Mouse (Mus musculus) cerebral cortex, adult 2 months (tissue): ENCODE data around the gene Slc7a5.

Source experiments
- WGBS: fragments of 180-500 bp; shearing (Covaris S2); methylation state at CpG from one replicate; pipeline ENCODE4 v1.1.7; 2018; 5-methylcytosine and 5-hydroxymethylcytosine counted together

Gene Slc7a5

DNA sequence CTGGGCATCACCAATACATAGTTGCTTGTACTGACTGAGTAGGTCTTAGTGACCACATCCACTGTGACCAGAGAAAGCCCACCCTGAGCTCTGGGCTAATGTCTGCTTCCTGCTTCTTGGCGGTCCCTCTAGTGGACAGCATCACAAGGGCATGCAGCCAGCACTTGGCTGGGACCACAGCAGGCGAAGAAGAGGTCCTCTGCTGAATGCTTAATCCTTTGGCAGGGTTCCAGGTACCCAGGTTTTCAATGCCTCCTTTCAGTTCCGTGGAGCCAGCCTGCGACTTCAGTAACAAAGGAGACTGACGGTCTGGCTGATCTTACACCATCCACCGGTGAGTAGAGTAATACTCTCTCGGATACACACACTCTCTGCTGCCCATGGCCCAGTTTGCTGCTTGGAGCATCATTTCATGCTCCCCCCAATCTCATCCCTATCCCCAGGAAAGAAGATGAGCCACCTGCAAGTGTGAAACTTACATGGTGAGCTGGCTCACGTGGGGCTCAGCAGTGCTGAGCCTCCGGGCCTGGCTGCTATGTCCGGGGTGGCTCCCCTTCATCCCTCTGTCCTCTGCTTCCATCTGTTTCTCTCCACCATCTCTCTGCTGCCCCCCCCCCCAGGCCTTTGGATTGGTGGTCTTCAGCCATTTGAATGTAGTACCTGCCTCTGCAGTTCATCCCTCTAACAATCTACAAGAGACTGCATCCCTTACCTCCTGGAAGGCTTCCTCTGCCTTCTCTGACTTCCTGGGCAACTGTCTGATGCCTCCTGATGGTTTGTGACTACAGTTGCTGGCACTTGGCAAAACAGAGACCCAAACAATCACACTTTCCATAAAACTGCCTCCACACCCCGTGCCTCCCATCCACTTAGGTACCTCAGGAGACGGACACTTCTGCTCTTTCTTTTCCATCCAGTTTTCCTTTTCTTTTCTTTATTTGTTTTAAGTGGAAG lies 28.1 kb upstream of the Slc7a5 start:
- 45% methylated on average over 12 of the region's 12 CpGs for WGBS

DNA sequence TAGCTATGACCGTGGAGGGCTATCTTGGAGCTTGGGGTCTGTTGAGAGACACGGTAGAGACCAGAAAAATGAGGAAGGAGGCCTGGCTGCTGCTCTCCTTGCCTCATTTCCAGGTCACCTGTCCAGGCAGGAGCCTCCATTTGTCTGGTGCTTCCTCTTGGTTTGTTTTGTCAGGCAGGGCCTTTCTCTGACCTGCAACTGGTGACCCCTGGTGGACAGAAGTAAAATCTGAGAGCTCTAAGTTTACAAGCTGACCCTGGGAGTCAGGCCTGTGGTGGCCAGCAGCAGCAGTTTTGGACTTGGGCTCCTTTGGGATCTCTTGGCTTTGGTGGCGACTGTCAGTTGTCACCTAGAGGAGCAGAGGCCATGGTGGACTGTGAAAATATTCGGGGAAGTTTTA lies 27.0 kb upstream of the Slc7a5 start:
- 52% methylated on average over 4 of the region's 4 CpGs for WGBS

GRCm38 (mm10) chr8:121932668-121933520 lies 25.4 kb upstream of the Slc7a5 start:
- 83% methylated on average over 14 of the region's 14 CpGs for WGBS

- WGBS: 70% methylated on average over 12 of the region's 12 CpGs
Measured at GRCm38 (mm10) chr8:121932026-121932667, 24.7 kb upstream of the Slc7a5 start.

- WGBS: 69% methylated on average over 7 of the region's 7 CpGs
Measured at GRCm38 (mm10) chr8:121931571-121931970, 24.1 kb upstream of the Slc7a5 start.

DNA sequence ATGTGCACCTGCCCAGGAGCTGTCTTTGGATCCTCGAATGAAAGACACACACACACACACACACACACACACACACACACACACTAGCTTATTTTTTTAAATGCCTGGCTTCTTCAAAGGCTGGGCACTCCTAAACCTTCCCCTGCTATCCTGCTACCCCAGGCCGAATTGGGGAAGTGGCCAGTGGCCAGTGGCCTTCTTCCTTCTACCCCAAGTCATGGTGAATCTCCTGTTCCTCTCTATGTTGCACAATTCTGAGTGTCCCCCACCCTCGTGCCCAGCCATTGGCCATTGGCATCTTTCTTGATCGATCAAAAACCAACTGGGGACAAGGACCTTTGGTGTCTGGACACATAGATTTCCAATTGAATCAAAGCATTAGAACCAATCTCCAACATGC lies 22.6 kb upstream of the Slc7a5 start:
- WGBS: 85% methylated on average over 4 of the region's 4 CpGs

- WGBS: 36% methylated on average over 8 of the region's 8 CpGs
Measured at GRCm38 (mm10) chr8:121927316-121927715, 19.8 kb upstream of the Slc7a5 start.

GRCm38 (mm10) chr8:121926266-121926665 lies 18.8 kb upstream of the Slc7a5 start:
- WGBS: 70% methylated on average over 8 of the region's 8 CpGs

DNA sequence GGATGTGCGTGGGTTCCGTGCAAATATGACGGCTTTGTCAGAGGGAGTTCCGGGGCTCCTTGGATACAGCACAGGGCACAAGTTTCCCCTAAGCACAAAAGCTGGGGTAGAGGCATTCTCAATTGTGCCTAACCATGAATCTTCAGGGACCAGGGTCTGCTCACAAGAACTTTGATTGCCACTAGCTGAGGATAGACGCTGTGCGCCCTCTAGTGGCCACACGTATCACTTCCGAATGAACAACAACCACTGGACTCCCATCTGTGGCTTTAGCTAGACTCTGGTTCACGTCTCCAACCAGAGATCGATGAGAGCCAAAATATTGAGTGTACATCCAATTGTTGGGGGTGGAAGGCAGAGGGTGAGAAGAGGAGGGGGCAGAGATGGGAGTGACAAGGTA lies 18.1 kb upstream of the Slc7a5 start:
- 22% methylated on average over 10 of the region's 10 CpGs for WGBS

DNA sequence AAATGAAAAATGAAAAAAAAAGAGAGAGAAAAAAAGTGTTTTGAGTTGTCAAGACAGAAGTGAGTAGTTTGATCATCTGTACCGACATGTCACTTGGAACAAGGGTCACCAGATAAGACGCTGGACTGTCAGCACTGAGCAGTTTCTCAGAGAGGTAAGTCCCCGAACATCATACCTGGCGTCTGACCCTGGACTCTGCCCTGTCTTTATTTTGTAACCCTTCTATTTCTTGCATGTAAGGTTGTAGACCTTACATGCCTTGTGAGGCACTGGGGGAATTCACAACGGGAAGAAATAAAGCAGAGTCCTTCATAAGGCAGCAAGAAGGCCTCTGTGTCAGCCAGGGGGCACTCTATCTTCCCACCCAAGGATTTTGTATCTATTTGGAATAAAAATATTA lies 17.2 kb upstream of the Slc7a5 start:
- 91% methylated on average over 5 of the region's 5 CpGs for WGBS

GRCm38 (mm10) chr8:121922101-121922500 lies 14.6 kb upstream of the Slc7a5 start:
- WGBS: 66% methylated on average over 8 of the region's 8 CpGs

DNA sequence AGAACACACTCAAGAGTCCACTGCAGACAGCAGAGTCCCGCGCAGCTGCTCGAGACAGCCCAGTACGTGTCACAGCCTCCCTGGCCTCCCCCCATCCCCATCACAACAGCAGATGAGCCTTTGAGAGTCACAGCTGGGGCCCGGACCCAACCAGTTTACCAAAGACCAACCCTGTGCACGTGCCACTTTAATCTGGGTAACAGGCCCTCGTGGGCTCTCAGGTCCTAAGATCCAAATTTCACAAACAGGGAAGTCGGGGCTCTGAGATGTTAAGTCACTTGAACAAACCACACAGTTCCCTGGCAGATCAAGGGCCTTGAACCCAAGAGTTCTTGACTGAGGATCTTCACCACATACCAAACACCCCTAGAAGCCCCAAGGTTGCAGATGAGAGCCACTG lies 14.1 kb upstream of the Slc7a5 start:
- WGBS: 75% methylated on average over 8 of the region's 8 CpGs

DNA sequence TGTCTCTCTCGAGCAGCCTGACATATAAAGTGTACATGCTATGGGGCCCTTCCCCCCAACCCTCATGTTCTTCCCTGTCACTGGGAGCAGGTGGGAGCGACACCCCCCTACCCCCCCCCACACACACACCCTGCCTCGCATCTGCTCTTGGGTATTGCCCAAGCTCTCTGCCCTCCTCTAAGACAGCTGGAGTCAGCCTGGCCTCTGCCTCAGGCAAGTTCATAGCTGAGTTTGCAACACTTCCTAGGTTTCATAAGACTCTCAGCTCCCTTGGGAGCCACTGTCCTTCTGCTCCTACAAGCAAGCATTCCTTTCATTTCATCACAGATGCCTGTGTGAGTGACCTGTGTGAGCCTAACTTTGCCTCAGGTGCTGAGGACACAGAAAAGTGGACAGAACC lies 12.2 kb upstream of the Slc7a5 start:
- WGBS: 72% methylated on average over 3 of the region's 3 CpGs

GRCm38 (mm10) chr8:121919158-121919557 lies 11.7 kb upstream of the Slc7a5 start:
- WGBS: 68% methylated on average over 4 of the region's 4 CpGs

DNA sequence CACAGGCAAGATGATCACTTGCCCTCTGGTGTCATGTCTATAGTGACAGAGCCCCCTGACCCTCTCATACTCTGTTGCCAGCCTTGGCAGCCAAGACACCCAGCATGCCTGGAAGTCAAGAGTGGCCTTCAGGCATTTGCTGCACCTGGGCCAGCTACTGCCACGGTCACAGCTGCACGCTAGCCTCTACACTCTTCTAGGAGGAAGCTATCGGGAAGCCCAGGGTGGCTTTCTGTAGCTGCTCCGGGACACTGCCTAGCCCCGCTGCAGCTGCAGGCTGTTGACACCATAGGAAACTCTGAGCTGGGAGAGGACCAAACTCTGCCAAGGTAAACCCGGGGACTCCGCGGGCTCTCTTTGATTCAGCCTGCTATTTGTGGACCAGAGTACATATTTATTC lies 5.9 kb upstream of the Slc7a5 start:
- 65% methylated on average over 8 of the region's 8 CpGs for WGBS

- WGBS: 77% methylated on average over 3 of the region's 3 CpGs
Measured at GRCm38 (mm10) chr8:121912831-121913230, 5.3 kb upstream of the Slc7a5 start.

DNA sequence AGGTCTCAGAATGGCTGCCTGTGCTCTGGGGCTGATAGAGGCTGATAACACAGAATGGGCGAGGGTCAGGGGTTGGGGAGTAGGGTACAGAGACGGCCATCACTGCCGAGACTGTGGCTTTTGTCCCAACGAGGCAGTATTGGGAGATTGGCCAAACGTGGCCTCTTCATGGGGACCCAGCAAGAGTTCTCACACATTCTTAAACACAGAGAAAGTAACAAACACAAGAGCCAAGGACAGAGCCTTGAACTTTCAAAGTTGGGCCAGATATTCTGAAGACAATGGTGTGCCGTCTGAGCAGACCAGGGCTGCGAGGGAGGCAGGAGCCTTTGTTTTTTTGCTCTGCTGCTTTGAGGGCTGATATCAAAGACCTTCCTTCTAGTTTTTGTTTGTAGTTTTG lies 4.5 kb upstream of the Slc7a5 start:
- 71% methylated on average over 7 of the region's 7 CpGs for WGBS

DNA sequence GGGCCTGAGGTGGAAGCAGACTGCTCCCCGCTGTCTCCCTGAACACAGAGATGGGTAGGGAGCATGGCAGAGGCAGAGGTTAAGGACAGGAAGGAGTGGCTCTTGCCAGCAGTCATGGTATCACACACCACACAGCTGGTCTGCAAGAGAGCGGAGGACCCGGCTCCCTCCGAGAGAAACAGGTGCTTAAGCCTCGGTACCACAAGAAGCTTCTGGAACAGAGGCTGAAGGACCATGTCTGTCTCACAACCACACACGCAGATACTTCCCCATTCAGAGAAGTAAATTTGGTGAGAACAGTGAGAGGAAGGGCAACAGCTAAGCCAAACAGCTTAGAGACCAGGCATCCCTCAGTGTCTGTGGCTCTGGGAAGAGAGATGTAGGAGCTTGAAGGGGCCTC lies 3.9 kb upstream of the Slc7a5 start:
- 86% methylated on average over 6 of the region's 6 CpGs for WGBS

DNA sequence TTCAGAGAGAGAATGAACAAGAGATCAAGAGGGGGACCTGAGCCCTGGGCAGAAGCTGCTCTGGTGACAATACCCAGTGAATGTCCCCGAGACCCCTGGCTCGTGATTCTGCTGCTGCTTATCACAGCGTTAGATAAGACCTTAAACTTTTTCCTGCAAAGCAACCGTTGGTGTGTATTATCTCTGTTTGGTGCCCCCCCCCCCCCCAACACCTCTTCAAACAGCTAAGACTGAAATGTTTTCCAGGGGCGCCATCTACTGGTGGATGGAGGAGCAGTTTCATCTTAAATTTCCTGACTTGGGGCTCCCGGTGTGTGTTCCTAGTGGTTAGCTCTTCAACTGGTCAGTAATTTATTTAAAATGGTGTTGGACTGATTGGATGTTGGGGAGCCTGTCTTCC lies 2.2 kb upstream of the Slc7a5 start:
- 3% methylated on average over 6 of the region's 6 CpGs for WGBS

- WGBS: 38% methylated on average over 8 of the region's 8 CpGs
Measured at GRCm38 (mm10) chr8:121909148-121909541, 1.7 kb upstream of the Slc7a5 start.

- 69% methylated on average over 8 of the region's 8 CpGs for WGBS
Measured at GRCm38 (mm10) chr8:121908378-121909147, 1.1 kb upstream of the Slc7a5 start.
